Mouse (Mus musculus) kidney, postnatal 36 days (tissue): ENCODE measurements at regions not wholly inside any gene's neighbourhood (a gene's known extent, or its start where the extent isn't known, plus 50 kb on each side); places are given as distances from the start of the nearest gene placed in this dataset.

ENCODE experiments used
- DNase-seq, 2 experiments: peaks; one replicate each; pipeline ENCODE4 v3.0.0; 2021 to 2022; ENCODE audit warnings: mixed read lengths in 2 of 2

- DNase-seq, result no peak
Observed at GRCm38 (mm10) chr17:15311822-15312221, 64.8 kb downstream of the Dll1 start.

DNA sequence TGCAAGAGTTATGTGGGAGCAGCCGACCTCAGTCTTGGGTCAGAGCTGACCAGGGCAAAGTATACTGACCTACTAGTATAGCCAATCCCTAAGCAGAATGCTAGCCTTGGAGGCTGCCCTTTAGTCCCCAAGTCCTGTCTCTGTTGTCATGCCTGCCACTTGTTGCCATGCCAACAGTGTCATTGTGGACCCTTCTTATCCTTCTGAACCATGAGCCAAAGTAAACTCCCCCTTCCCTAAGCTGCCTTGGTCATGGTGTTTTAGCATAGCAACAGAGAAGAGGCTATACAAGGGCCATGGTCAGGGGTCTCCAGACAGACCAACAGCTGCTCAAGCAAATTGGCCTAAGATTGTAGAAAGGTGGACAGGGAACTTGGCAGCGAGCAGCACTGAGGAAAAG, 66.2 kb downstream of the Dll1 start:
- DNase-seq, result no peak

DNA sequence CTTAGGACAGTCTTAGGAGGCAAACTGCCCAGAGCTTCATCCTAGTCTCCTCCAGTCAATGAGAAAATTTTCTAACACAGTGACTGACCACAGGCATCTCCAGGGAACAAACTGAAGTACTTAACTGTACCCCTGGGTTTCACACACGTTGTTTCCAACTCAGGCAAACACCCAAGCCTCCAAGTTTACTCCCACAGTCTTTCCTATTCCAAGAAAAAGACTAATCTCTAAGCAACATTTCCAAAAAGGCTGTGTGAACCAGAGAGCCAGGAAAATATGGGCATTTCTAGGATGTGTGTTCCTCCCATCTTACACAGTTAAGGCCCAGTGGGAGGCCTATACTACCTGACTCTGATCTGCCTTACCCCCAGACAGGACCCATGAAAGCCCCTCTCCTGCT, 74.6 kb downstream of the Dll1 start:
- no peak for DNase-seq

DNA sequence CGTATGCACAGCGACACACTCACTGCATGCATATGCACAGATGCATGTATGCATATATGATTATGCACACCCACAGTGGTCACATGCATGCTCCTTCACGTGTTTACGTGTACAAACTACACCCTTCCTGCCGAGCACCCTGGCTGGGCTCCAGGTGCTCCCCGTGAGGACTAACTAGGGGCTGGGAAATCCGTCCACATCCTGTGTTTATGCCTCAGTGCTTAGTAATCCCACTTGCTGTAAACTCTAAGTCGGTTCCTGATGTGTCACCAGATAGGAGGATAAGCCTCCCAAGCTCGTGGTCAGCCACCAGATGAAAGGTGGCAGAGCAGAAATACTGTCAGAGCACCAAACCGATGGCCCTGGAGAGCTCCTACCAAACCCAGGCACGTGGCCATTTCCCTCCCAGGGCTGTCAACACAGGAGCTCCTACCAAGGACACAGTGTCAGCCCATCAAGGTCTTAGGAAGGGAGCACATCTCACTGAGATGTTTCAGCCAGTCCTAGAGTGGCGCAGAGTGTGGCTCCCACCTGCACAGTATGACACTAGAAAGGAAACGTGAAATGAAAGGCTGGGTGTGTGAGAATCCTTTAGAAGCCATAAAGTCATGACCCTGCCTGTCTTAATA, 76.8 kb downstream of the Dll1 start:
- no peak for DNase-seq

DNA sequence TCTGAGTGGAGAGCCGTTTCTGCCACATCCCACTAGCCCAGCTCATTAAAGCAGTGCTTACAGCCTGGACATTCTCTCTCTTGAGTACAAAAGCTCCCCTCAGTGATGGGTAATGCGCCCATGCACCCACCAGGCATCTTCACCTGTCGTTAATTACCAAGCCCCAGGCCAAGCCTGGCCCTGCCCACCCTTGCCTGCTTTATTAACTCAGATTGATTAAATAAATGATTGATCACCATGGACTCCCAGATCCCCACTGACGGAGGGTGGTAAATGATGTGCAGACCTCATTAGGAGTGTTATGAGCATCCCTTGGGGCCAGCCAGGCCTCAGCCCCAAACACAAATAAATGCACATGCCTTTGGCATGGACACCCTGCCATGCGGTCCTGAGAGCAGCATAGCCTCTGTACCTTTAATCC, 82.5 kb downstream of the Dll1 start:
- no peak for DNase-seq

GRCm38 (mm10) chr17:15292490-15293070, 84.1 kb downstream of the Dll1 start:
- DNase-seq, result no peak

- no peak for DNase-seq
Observed at GRCm38 (mm10) chr17:15291626-15292025, 85.0 kb downstream of the Dll1 start.

DNA sequence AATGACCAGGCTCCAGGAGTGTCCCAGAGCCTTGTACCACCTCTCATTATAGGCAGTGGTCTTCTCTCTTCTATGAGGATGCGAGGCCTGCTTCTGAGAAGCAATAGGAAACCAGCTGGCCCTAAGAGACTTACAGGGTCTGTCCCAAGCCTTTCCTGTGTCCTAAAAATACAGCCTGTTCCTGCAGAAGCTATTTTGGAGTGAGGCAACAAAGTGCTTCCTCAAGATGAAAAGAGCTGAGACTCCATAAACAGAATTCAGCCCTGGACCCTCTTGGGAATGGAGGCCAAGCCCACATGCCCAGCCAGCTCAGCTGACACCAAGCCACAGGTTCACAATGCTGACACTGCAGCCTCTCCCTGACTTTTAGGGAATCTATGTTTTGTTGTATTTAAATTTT, 86.3 kb downstream of the Dll1 start:
- no peak for DNase-seq

- DNase-seq, result no peak
Observed at GRCm38 (mm10) chr17:15289062-15289461, 87.6 kb downstream of the Dll1 start.

DNA sequence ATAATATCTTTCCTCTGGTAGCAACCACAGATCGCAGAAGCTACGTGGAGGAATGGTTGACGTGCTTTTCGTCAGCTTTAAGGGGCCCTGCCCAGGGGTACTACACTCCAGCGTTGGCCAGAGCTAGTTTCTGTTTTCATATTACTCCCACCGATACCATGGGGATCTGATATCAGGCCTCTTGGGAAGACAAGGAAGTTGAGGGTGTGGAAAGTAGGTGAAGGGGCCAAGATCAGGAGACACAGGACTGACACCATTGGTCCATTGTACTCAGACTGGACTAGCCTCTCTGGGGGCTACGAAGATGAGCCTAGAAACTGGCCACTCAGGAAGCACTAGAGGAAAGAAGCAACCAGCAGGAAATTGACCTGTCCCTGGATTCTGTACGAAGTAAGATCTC, 88.0 kb downstream of the Dll1 start:
- DNase-seq, result no peak

- no peak for DNase-seq
Observed at GRCm38 (mm10) chr17:15286596-15286995, 90.1 kb downstream of the Dll1 start.

- peak; percentile 92 to 96 for DNase-seq
Observed at GRCm38 (mm10) chr17:15285399-15286043, 91.2 kb downstream of the Dll1 start.

DNA sequence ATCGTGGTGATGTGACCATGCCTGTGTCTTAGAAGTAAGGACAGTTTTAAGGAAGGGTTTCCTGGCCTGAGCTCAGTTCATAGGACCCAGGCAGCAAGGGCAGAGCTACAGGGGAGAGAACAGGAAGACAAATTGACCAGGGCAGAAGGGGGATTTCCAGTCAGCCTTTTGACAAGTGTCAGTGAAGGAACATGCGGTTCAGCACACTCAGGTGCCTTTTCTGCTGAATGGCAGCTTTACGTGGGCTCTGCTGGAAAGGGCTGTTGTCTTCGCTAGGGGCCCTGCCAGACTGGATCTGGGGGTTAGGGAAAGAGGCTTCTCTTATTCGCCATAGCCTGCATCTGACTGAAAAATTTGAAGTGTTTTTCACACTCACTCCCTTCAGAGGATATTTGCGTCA, 106.8 kb downstream of the Dll1 start:
- DNase-seq, result no peak

DNA sequence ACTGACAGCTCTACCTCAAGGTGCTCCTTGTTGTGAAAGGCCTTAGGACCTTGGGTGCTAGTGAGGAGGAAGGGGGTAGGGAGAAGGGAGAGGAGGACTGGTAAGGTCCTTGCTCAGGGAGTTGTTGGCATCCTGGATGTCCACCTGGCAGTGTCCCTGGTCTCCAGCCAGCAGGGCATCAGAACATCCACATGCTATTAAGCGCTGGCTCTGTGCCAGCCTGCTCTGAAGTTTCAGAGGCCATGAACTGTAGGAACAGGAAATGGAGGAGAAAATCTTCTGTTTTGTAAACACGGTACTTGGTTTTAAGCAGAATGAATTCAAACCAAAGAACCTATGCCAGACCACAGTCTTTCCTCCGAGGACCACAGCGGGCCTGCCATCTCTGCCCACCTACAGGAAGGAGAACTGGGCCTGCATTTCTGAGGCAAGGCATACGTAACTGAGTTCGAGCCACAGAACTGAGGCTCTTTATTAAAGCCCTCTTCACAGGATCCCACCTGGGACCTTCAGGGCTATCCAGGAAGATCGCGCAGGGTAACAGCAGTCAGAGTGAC, 107.5 kb downstream of the Dll1 start:
- DNase-seq, result peak; percentile 36 to 54

DNA sequence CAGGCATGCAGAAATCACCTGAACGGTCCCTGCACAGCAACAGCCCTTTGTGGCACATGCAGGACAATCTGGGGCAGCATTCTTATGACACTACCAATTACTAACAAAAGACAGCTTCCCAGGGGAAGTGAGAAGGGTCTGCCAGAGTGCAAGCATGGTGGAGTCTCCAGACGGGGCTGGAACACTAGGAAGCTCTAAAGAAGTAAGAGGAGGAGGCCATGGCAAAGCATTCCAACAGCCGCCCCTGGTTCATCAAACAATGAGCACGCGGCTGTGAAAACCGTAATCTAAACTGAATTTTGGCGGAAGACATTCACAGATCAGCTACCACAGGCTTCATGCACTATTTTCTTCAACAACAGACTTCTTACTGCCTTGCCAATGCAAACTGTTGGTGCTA, 109.0 kb downstream of the Dll1 start:
- no peak for DNase-seq

- DNase-seq, result no peak
Observed at GRCm38 (mm10) chr17:15259427-15260101, 117.1 kb downstream of the Dll1 start.

DNA sequence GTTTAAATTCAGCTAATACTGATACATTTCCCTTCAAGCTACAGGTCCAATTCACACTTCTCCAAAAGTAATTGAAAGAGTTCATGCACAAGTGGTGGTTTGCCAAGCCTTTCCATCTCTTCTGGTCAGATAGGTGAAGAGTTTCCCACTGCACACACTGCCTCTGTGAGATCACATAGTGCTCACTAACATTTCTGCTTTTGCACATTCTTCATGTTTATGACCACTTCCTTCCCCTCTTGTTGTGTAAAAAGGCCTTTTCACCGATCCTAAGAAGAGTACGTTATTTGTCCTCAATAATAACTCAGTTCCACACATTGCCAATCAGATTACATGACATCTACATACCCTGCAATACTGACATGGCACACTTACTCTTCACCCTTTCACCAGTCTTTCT, 120.8 kb downstream of the Dll1 start:
- DNase-seq, result no peak

GRCm38 (mm10) chr17:15253785-15254184, 122.9 kb downstream of the Dll1 start:
- DNase-seq, result no peak

DNA sequence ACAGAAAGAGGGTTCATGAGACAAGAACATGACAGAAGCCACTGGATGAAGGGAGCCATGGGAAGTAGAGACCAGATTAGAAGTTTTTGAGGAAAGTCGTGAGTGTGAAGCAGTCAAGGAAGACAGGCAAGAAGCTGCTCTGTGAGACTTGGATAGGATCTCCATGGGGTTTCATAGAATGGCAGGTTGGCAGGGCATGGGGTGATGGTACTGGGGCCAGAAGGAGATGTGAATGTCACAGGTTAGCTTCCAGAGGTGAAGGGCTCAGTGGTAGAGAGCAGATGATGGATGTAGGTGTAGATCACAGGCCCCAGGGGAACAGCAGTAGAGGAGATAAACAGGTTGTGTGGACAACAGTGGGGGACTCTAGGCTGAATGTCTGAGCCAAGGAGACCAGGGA, 123.4 kb downstream of the Dll1 start:
- DNase-seq, result no peak

GRCm38 (mm10) chr17:15252187-15252586, 124.5 kb downstream of the Dll1 start:
- DNase-seq, result no peak

DNA sequence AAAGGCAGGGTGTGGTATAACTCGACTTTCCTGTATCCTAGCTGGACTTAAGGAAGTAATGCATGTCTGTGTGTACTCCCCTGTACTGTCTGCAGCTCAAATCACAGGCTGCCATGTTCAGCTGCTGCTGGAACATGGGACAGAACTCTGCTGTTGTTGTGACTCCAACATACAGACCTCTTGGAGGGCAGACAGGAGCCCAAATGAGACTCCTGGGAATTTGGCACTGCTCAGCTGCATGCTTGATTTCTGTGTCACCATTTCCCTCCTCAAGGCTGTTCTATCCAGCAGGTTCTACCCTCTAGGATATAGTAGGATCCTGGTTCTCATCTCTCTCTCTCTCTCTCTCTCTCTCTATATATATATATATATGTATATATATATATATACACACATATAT, 125.0 kb downstream of the Dll1 start:
- DNase-seq, result no peak

DNA sequence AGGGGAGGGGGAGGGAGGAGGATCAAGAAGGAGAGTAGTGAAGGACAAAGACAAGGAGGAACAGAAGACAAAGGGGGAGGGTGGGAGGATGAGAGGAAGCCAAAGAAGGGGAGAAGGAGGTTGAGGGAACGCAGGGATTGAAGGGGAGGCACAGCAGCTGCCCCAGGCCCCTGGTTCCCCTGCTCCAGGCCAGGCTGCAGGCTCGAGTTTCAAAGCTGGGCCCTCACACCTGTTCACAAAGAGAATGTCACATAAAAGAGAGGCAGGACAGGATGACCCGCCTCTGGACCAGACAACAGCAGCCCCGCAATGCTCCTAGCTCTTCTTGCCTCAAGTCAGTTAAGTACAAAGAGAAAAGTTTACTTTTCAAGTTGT, 128.3 kb downstream of the Dll1 start:
- DNase-seq, result no peak

GRCm38 (mm10) chr17:15247546-15248416, 128.9 kb downstream of the Dll1 start:
- DNase-seq, result no peak
